Mouse (Mus musculus) embryonic facial prominence, embryonic 13.5 days (tissue): ENCODE data around the gene Lrg1. TPM values are rescaled to one million over a fixed set of nuclear protein-coding genes. Genes with fewer than 3 reads are reported as not detected.

Source experiments
- ATAC-seq: fragments of 200-750 bp; cut with Nextera tagmentation; 2 replicates; pipeline ENCODE4 v1.8.0; 2017; ENCODE audit warnings: low read depth; ENCODE audit not compliant: insufficient number of reproducible peaks, insufficient read depth, low FRiP score, low TSS enrichment
- H3K27ac ChIP-seq: fragments of 300-500 bp; sonication (generic); 2 replicates; pipeline ENCODE4 v1.5.1; 2015; ENCODE audit warnings: moderate library complexity, mild to moderate bottlenecking, inconsistent platforms
- H3K27me3 ChIP-seq: fragments of 300-500 bp; sonication (generic); 2 replicates; pipeline ENCODE4 v1.6.1; 2015; ENCODE audit warnings: mild to moderate bottlenecking, inconsistent platforms
- H3K36me3 ChIP-seq: fragments of 300-500 bp; sonication (generic); 2 replicates; pipeline ENCODE4 v1.6.1; 2015; ENCODE audit warnings: mild to moderate bottlenecking, inconsistent platforms
- H3K4me1 ChIP-seq: fragments of 300-500 bp; sonication (generic); 2 replicates; pipeline ENCODE4 v1.6.1; 2015; ENCODE audit warnings: inconsistent platforms
- H3K4me2 ChIP-seq: fragments of 300-500 bp; sonication (generic); 2 replicates; pipeline ENCODE4 v1.6.1; 2015; ENCODE audit warnings: moderate library complexity, mild to moderate bottlenecking, inconsistent platforms
- H3K4me3 ChIP-seq: fragments of 300-500 bp; sonication (generic); 2 replicates; pipeline ENCODE4 v1.5.1; 2015; ENCODE audit warnings: mild to moderate bottlenecking, inconsistent platforms
- H3K9ac ChIP-seq: fragments of 300-500 bp; sonication (generic); 2 replicates; pipeline ENCODE4 v1.6.1; 2015; ENCODE audit warnings: mild to moderate bottlenecking, inconsistent platforms
- H3K9me3 ChIP-seq: fragments of 300-500 bp; sonication (generic); 2 replicates; pipeline ENCODE4 v1.6.1; 2016; ENCODE audit warnings: inconsistent platforms
- WGBS: fragments of 180-500 bp; shearing (Covaris S2); methylation state at CpG from one replicate; pipeline ENCODE4 v1.1.7; 2015; ENCODE audit warnings: mixed read lengths; 5-methylcytosine and 5-hydroxymethylcytosine counted together
- polyA plus RNA-seq: library from polyadenylated mRNA; unstranded; fragments of >200 nt; fragmentation: Nextera tagmentation; extraction: Ambion mirVana; gene quantifications from 2 replicates; pipeline ENCODE4 v1.2.1, GENCODE M21; 2015

The Lrg1 gene
- polyA plus RNA-seq, 1 experiment from 2014 or later: 0.24 TPM

DNA sequence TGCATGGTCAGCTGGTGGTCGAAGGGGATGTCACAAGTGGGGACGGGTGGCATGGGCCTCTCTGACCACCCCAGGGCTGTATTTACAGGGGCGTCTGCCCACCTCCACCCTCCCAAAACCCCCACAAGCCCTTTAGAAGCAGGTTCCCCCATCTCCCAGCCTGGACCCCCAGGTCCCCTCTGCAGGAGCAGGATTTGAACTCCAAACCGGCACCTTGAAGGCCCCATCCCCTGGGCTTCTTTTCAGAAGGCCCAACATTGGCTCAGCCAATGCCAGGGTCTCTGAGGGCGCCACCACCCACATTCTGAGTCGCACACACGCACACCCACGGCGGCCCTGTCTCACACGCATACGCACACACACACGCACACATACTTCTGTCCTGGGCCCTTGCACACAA lies 1.4 kb upstream of the Lrg1 start:
- H3K27me3 ChIP-seq: peaks cover 74% of the 10 kb centered on the region
- peaks cover 22% of the 10 kb centered on the region for H3K4me1 ChIP-seq
- no peak overlapping the region for H3K27ac ChIP-seq
- ATAC-seq: no peak
- H3K9me3 ChIP-seq: peaks cover 10% of the 10 kb centered on the region
- H3K4me3 ChIP-seq: no peak overlapping the region
- peaks cover 15% of the 10 kb centered on the region; the same call in 1 of the 2 replicates for H3K36me3 ChIP-seq
- 83% methylated on average over 12 of the region's 12 CpGs for WGBS
- no peak overlapping the region for H3K4me2 ChIP-seq
- H3K9ac ChIP-seq: no peak overlapping the region

DNA sequence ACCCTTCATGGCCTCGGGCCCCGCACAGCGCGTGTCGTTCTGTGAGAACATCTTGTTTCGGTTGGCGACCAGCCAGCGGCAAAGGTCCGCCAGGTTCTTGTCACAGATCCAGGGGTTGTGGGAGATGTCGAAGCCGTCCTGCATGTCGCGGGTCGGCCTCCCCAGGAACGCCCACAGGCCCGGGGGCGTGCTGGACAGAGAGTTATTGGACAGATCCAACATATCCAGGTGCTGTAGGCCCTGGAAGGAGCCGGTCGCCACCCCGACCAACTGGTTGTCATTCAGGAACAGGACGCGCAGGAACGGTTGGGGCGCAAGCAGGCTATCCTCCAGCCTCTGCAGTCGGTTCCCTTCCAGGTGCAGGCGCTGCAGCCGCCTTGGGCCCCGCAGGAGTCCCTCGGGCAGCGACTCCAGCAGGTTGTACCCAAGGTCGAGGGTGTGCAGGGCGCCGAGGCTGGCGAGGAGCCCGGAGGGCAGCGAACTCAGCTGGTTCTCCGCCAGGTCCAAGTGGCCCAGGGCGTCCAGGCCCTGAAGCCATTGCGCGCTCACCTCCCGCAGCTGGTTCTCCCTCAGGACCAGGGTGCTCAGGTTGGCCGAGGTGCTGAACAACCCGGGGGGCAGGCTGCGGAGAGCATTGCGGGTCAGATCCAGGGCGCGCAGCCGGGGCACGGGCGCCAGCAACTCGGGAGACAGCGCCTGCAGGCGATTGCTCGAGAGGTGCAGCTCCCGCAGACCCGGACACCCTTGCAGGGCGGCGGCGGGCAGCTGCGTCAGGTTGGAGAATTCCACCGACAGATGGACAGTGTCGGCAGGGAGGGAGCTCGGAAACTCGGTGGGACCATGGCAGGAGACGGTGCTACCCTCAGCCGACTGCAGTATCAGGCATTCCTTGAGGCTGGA lies 1.6 kb downstream of the Lrg1 start:
- Histone ChIP-seq H3K9ac (0 out of 2 replicates have a peak overlapping the region, but pooled peaks have one; percentile 21), H3K4me2 (peak overlapping the region; percentile 40), H3K27ac (no peak overlapping the region), H3K36me3 (peaks cover 13% of the 10 kb centered on the region; the same call in 1 of the 2 replicates), H3K9me3 (peaks cover 10% of the 10 kb centered on the region), H3K4me3 (peak overlapping the region; percentile 22), H3K27me3 (peaks cover 94% of the 10 kb centered on the region), H3K4me1 (peaks cover 27% of the 10 kb centered on the region)
- WGBS: 6% methylated on average over 66 of the region's 66 CpGs
- no peak for ATAC-seq

DNA sequence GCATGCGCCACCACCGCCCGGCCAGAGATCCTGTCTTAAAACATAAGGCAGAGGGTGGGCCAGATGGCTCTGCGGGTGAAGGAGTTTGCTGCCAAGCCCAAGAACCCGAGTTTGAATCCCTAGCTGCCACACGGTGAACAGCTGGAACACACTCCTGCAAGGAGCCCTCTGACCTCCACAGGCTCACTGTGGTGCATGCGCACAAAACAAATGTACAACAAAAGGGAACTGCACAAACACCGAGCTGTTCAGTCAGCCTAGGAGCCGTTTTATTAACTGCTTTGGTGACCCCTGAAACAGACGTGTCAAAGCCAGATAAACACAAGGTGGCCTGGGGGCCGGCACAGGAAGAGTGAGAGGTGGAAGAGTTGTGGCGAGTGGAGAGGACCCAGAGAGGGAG lies 2.4 kb downstream of the Lrg1 start:
- Histone ChIP-seq H3K27me3 (peaks cover 86% of the 10 kb centered on the region), H3K9me3 (peaks cover 10% of the 10 kb centered on the region), H3K4me2 (no peak overlapping the region), H3K9ac (no peak overlapping the region), H3K4me3 (no peak overlapping the region), H3K36me3 (peaks cover 13% of the 10 kb centered on the region; the same call in 1 of the 2 replicates), H3K27ac (no peak overlapping the region), H3K4me1 (peaks cover 24% of the 10 kb centered on the region)
- no peak for ATAC-seq
- WGBS: 47% methylated on average over 12 of the region's 12 CpGs

DNA sequence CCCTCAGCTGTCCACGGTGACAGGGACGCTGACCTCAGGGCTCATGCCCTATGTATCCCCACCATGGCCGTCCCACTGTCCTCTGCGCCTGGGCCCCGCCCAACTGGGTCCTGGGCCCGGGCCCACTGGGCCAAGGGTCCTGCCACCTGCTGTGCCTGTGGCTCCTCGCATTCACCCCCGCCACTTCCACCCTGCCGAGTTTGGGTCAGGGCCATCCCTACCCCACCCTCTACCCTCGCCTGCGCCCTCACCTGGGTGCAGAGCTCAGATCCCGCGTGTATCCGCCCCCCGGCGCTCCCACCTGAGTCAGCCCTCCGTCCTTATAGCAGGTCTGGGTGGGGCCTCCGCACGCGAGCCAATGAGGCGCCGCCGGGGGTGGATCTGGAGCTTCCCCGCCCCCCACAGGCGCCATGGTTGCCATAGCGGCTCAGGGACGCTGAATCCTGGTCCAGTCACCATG lies 4.5 kb downstream of the Lrg1 start, which contains the start of gene Plin5:
Gene Plin5, minus strand, starts transcription at position 346 of the 460 bp plus-strand sequence.
- Histone ChIP-seq H3K9ac (0 out of 2 replicates have a peak within 1 kb of the TSS, but pooled peaks have one; percentile 44), H3K36me3 (no peaks in the 10 kb centered on the region), H3K4me1 (peaks cover 17% of the 10 kb centered on the region), H3K27ac (no peak within 1 kb of the TSS), H3K4me3 (peak within 1 kb of the TSS; percentile 36), H3K4me2 (peak within 1 kb of the TSS; percentile 59), H3K27me3 (peaks cover 64% of the 10 kb centered on the region), H3K9me3 (peaks cover 2% of the 10 kb centered on the region)
- ATAC-seq: no peak
- 1% methylated on average over 27 of the region's 27 CpGs for WGBS

DNA sequence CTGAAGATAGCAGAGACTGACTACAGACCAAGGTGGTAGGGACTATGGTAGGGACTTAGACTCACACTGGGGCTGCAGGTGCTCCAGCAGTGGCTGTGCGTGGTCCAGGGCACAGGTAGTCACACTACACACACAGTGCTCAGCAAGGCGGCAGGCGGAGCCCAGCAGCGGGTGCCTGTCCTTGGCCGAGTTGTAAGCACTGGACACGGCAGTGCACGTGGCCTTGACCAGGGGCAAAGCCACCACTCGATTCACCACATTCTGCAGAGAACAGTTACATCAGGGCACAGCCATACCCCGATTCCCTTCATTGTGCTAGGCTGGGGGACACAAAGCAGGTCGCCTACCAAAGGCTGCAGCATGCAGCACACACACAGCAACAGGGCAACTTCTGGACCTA lies 5.6 kb downstream of the Lrg1 start:
- H3K27ac ChIP-seq: no peak overlapping the region
- peaks cover 17% of the 10 kb centered on the region for H3K4me1 ChIP-seq
- WGBS: 76% methylated on average over 10 of the region's 10 CpGs
- ATAC-seq: no peak
- H3K9me3 ChIP-seq: no peaks in the 10 kb centered on the region
- no peaks in the 10 kb centered on the region for H3K36me3 ChIP-seq
- H3K4me3 ChIP-seq: no peak overlapping the region
- H3K9ac ChIP-seq: no peak overlapping the region
- H3K4me2 ChIP-seq: no peak overlapping the region
- H3K27me3 ChIP-seq: peaks cover 53% of the 10 kb centered on the region

DNA sequence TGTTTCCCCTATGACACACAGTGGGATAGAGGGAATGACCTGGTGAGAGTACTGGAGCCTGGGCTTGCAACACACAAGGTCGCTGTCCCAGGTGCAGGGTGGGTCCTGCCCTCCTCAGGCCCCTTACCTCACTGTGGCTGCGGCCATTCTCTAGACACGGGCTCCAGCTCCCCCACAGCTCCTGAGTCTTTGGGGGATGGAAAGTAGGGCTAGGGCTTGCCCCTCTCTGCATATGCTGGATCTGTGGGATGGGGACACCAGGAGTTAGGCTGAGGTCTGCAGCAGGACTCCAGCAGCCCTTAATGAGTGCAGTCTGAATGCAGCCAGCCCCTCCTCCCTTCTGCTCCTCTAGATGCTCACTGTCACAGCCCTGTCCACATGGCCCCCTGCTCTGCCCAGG lies 9.1 kb downstream of the Lrg1 start:
- H3K9me3 ChIP-seq: no peaks in the 10 kb centered on the region
- no peak overlapping the region for H3K4me3 ChIP-seq
- WGBS: 67% methylated on average over 3 of the region's 3 CpGs
- no peak for ATAC-seq
- 0 out of 2 replicates have a peak overlapping the region, but pooled peaks have one; percentile 21 for H3K9ac ChIP-seq
- H3K27me3 ChIP-seq: peaks cover 20% of the 10 kb centered on the region
- H3K4me1 ChIP-seq: peaks cover 5% of the 10 kb centered on the region
- H3K4me2 ChIP-seq: no peak overlapping the region
- 0 out of 2 replicates have a peak, but pooled peaks cover 6% of the 10 kb centered on the region for H3K36me3 ChIP-seq
- 0 out of 2 replicates have a peak overlapping the region, but pooled peaks have one; percentile 7 for H3K27ac ChIP-seq

DNA sequence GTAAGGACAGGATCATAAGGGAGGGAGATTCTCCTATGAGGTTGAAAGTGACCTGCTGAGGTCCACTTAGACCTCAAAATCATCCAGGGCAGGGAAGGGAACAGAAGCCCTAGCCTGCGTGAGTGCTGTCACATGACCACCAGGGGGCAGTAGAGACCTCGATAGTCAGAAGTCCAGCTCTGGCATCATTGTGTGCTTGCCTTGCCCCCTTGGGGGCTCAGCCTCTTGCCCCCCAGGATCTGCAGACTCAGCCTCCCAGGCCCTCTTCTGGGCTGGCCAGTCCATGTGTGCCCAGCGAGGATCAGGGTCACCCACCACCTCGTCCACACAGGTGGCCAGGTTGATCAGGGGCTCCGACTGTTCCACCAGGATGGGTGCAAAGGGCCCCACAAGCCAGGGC lies 9.9 kb downstream of the Lrg1 start:
- H3K36me3 ChIP-seq: 0 out of 2 replicates have a peak, but pooled peaks cover 11% of the 10 kb centered on the region
- no peak for ATAC-seq
- no peak overlapping the region for H3K4me2 ChIP-seq
- WGBS: 43% methylated on average over 5 of the region's 5 CpGs
- H3K4me1 ChIP-seq: no peaks in the 10 kb centered on the region
- H3K27me3 ChIP-seq: peaks cover 12% of the 10 kb centered on the region
- H3K4me3 ChIP-seq: no peak overlapping the region
- no peak overlapping the region for H3K9ac ChIP-seq
- no peaks in the 10 kb centered on the region for H3K9me3 ChIP-seq
- no peak overlapping the region for H3K27ac ChIP-seq

DNA sequence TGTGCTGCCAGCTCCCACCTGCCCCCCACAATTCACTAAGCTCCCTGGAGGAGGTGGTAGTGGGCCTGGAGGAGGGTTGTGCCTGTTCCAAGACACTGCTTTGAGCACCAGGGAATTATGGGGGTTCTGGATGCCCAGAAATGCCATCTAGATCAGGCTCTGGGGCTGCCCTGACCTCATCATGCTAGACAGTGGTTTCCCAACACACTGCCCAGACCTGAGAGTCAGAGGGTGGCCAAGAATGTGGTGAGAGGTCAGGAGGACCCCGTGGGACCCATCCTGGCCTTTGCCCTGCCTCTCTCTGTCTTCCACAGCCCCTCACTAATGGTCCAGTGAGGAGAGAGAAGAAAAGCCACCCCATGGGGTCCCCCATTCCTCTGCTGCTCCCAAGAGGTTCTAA lies 10.8 kb downstream of the Lrg1 start:
- 60% methylated on average over 1 of the region's 1 CpGs for WGBS
- Histone ChIP-seq H3K9ac (no peak overlapping the region), H3K4me3 (no peak overlapping the region), H3K36me3 (0 out of 2 replicates have a peak, but pooled peaks cover 11% of the 10 kb centered on the region), H3K4me1 (no peaks in the 10 kb centered on the region), H3K4me2 (no peak overlapping the region), H3K9me3 (no peaks in the 10 kb centered on the region), H3K27me3 (peaks cover 3% of the 10 kb centered on the region), H3K27ac (no peak overlapping the region)
- ATAC-seq: no peak

DNA sequence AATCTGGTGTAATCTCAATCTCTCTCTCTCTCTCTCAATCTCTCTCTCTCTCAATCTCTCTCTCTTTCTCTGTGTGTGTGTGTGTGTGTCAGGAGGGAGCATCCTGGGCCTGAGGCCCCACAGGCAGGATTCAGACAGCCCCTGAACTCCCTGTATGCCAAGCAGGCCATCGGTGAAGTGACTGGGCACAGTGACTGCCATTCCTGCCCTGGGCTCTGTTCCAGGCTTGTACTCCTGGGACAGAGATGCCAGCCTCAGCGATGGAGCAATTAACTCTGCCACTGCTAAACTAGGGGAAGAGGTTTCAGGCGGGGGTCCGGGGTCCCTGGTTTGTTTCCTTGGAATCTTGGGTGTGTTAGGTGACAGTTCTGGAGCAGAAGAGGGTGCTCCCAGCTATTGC lies 11.2 kb downstream of the Lrg1 start:
- Histone ChIP-seq H3K9ac (no peak overlapping the region), H3K27ac (no peak overlapping the region), H3K36me3 (0 out of 2 replicates have a peak, but pooled peaks cover 11% of the 10 kb centered on the region), H3K4me2 (no peak overlapping the region), H3K4me1 (no peaks in the 10 kb centered on the region), H3K27me3 (no peaks in the 10 kb centered on the region), H3K9me3 (no peaks in the 10 kb centered on the region), H3K4me3 (no peak overlapping the region)
- whole genome bisulfite sequencing: 68% methylated on average over 4 of the region's 4 CpGs
- no peak for ATAC-seq

DNA sequence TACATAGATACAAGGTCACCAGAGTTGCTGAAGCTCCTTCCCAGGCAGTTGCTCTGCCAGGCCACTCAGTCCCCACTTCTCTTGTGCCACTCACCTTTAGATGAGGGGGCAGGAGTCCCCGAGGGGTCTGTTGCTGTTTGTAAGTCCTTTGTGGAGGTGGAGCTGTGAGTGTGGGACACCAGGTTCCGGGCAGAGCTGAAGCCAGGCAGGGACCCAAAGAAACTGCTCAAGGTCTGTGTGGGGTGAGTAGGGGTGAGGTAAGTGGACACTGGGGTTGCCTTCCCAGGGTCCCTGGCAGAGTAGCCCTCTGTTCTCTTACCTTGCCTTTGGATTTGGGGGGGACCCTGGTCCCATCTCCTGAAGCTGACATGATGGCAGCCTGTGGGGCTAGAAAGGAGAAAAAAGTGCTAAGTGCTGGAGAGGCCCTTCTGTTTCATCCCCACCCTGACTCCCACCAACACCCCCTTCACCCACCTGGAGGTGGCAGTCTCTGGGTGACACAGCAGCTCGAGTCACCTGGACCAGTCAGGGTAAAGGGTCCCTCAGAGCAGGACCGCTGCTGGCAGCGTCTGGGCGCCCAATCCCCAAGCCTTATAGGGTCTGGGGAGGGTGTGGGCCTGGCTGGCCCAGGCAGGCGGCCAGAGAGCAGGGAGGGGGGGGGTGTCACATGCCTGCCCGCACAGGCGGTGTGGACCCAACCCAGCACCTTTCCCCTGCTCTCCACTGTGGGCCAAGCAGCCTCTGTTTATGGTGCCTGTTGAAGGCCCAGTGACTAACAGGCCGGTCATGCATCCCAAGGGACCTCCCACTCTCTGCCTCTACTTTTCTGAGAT lies 12.4 kb downstream of the Lrg1 start, which contains the start of gene Plin4:
Gene Plin4, minus strand, starts transcription at position 585 of the 833 bp plus-strand sequence.
- no peak within 1 kb of the TSS for H3K9ac ChIP-seq
- 0 out of 2 replicates have a peak, but pooled peaks have one; percentile 22 for ATAC-seq
- no peaks in the 10 kb centered on the region for H3K9me3 ChIP-seq
- WGBS: 66% methylated on average over 10 of the region's 10 CpGs
- H3K27me3 ChIP-seq: no peaks in the 10 kb centered on the region
- H3K36me3 ChIP-seq: 0 out of 2 replicates have a peak, but pooled peaks cover 11% of the 10 kb centered on the region
- H3K4me1 ChIP-seq: no peaks in the 10 kb centered on the region
- no peak within 1 kb of the TSS for H3K27ac ChIP-seq
- H3K4me2 ChIP-seq: no peak within 1 kb of the TSS
- H3K4me3 ChIP-seq: no peak within 1 kb of the TSS
